Mouse (Mus musculus): ENCODE measurements around the gene Ccn1. TPM values are rescaled to one million over a fixed set of nuclear protein-coding genes. Genes with fewer than 3 reads are reported as not detected.

The Ccn1 gene
- total and polyA plus RNA-seq, 2 experiments from 2014 or later: 4.9 to 5.6 TPM

DNA sequence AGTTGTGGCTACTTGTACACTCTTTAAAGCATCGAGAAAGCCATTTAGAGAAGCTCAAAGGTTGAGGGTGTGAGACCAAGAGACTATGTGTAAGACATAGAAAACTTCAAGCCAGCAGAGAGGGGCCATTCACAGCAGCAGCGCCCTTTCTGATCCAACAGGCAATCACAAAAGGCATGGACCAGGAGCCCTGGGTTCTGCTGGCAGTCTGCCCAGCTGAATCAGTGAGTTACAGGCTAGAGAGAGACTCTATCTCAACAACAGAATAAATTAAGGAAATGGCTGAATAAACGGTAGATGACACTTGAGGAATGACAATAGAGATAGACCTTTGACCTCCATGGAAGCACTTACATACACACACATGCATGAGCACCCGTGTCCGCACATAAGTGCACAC lies 21.1 kb downstream of the Ccn1 start:
- Histone ChIP-seq H3K9me3 (ENCODE audit: low read length) (no peaks in the 10 kb centered on the region), H3K9ac (replicated peaks; ENCODE audit: low read length, poor library complexity, severe bottlenecking) (no peak overlapping the region), H3K27me3 (ENCODE audit: insufficient read depth, low read length) (no peaks in the 10 kb centered on the region), H3K36me3 (ENCODE audit: insufficient read depth, low read length) (no peaks in the 10 kb centered on the region), H3K4me3 (ENCODE audit: low read depth, low read length) (no peak overlapping the region), H3K4me1 (ENCODE audit: insufficient read depth, low read length) (no peaks in the 10 kb centered on the region), H3K27ac (ENCODE audit: low read depth, low read length) (no peak overlapping the region), H3K4me2 (ENCODE audit: low read depth, low read length, poor library complexity, severe bottlenecking) (no peak overlapping the region)
- WGBS: 57% methylated on average over 5 of the region's 5 CpGs
- DNase-seq (ENCODE audit: low spot score) (no peak), ATAC-seq (ENCODE audit: low FRiP score) (no peak)
- TF ChIP-seq CTCF (IDR thresholded peaks at IDR 0.05): no peak

DNA sequence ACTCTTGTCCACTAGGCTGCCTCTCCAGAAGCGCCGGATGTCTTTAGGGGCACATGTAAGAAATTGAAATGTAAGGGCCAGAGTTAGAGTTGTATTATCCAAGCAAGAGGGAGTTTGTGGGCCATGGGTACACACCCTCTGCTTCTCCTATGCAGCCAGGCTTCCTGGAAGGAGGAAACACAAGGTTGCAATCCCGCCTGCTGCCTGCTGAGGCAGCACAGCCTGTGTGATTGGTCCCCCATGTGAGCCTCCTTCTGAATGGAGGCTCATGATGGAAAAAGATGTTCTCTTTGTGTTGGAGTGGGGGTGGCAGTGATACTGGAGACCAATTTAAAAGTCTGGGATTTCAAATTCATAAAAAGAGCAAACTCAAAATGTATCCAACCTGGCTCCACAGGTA lies 22.0 kb downstream of the Ccn1 start:
- no peaks in the 10 kb centered on the region for H3K9me3 ChIP-seq (ENCODE audit: low read length)
- no peak overlapping the region for H3K9ac ChIP-seq (replicated peaks; ENCODE audit: low read length, poor library complexity, severe bottlenecking)
- no peak for ATAC-seq (ENCODE audit: low FRiP score)
- H3K4me3 ChIP-seq (ENCODE audit: low read depth, low read length): no peak overlapping the region
- no peaks in the 10 kb centered on the region for H3K36me3 ChIP-seq (ENCODE audit: insufficient read depth, low read length)
- no peak overlapping the region for H3K4me2 ChIP-seq (ENCODE audit: low read depth, low read length, poor library complexity, severe bottlenecking)
- no peaks in the 10 kb centered on the region for H3K27me3 ChIP-seq (ENCODE audit: insufficient read depth, low read length)
- 86% methylated on average over 3 of the region's 3 CpGs for WGBS
- no peak overlapping the region for H3K27ac ChIP-seq (ENCODE audit: low read depth, low read length)
- no peaks in the 10 kb centered on the region for H3K4me1 ChIP-seq (ENCODE audit: insufficient read depth, low read length)
- peak; percentile 63 for TF ChIP-seq CTCF (IDR thresholded peaks at IDR 0.05)
- peak; percentile 47 for DNase-seq (ENCODE audit: low spot score)

DNA sequence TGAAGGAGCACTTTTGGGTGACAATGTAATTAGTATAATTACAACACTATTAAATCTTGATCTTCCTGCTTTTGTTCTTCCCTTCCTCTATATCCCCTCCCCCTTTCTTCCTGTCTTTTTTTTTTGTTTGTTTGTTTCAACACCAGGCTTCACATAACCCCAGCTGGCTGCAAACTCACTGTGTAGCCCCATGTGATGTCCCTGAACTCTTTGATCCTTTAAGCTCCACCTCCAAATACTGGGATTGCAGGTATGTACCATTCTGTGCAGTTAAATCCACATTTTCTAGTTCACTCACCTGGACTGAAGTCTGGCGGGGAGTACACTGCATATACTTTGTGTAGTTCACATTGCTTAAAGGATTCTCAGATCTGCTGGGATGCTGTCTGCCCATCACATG lies 23.7 kb downstream of the Ccn1 start:
- DNase-seq (ENCODE audit: low spot score) (no peak), ATAC-seq (ENCODE audit: low FRiP score) (no peak)
- Histone ChIP-seq H3K4me2 (ENCODE audit: low read depth, low read length, poor library complexity, severe bottlenecking) (no peak overlapping the region), H3K27me3 (ENCODE audit: insufficient read depth, low read length) (no peaks in the 10 kb centered on the region), H3K27ac (ENCODE audit: low read depth, low read length) (no peak overlapping the region), H3K4me1 (ENCODE audit: insufficient read depth, low read length) (no peaks in the 10 kb centered on the region), H3K9ac (replicated peaks; ENCODE audit: low read length, poor library complexity, severe bottlenecking) (no peak overlapping the region), H3K36me3 (ENCODE audit: insufficient read depth, low read length) (no peaks in the 10 kb centered on the region), H3K9me3 (ENCODE audit: low read length) (no peaks in the 10 kb centered on the region), H3K4me3 (ENCODE audit: low read depth, low read length) (no peak overlapping the region)
- WGBS: 98% methylated on average over 1 of the region's 1 CpGs
- no peak for TF ChIP-seq CTCF (IDR thresholded peaks at IDR 0.05)

DNA sequence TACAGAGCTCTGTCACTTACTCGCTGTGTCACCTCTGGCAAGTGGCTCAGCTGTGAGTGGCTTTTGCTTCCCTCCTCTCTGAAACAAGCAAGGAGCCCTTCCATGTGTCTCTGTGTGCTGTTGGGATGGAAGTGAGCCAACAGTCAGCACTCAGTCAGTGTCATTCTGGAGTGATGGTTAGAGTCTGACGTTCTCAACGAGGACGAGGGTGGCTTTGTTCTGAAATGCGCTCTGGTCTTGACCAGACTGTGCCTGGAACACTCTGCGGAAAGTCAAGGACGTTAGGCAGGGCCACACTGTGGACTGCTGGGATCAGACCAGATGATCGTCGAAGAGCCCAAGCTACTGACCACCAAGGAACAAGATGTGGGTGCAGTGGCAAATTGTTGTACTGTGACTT lies 24.2 kb downstream of the Ccn1 start:
- TF ChIP-seq CTCF (IDR thresholded peaks at IDR 0.05): no peak
- DNase-seq (ENCODE audit: low spot score) (no peak), ATAC-seq (ENCODE audit: low FRiP score) (no peak)
- no peaks in the 10 kb centered on the region for H3K4me1 ChIP-seq (ENCODE audit: insufficient read depth, low read length)
- H3K27ac ChIP-seq (ENCODE audit: low read depth, low read length): no peak overlapping the region
- H3K9ac ChIP-seq (replicated peaks; ENCODE audit: low read length, poor library complexity, severe bottlenecking): no peak overlapping the region
- no peak overlapping the region for H3K4me2 ChIP-seq (ENCODE audit: low read depth, low read length, poor library complexity, severe bottlenecking)
- 86% methylated on average over 9 of the region's 9 CpGs for WGBS
- no peak overlapping the region for H3K4me3 ChIP-seq (ENCODE audit: low read depth, low read length)
- no peaks in the 10 kb centered on the region for H3K9me3 ChIP-seq (ENCODE audit: low read length)
- no peaks in the 10 kb centered on the region for H3K27me3 ChIP-seq (ENCODE audit: insufficient read depth, low read length)
- H3K36me3 ChIP-seq (ENCODE audit: insufficient read depth, low read length): no peaks in the 10 kb centered on the region

DNA sequence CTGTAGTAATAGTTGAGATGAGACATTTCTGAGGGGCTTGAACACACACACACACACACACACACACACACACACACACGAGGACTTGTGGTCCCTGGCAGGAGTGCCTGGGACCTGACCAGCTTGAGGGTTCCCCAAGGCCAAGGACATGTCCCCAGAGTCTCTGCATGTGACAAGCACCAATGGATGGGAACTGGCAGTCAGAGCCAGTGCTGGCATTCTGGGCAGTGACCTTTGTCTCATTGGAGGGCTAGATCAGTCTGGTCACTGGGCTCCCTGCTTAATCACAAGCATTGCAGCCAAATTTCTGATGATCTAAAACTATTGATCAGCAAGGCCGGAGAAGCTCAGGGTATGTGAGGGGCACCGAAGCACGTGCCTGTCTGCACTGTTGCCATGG lies 25.0 kb downstream of the Ccn1 start:
- no peaks in the 10 kb centered on the region for H3K36me3 ChIP-seq (ENCODE audit: insufficient read depth, low read length)
- 0 out of 2 replicates have a peak, but pooled peaks have one; percentile 11 for ATAC-seq (ENCODE audit: low FRiP score)
- no peaks in the 10 kb centered on the region for H3K27me3 ChIP-seq (ENCODE audit: insufficient read depth, low read length)
- TF ChIP-seq CTCF (IDR thresholded peaks at IDR 0.05): no peak
- no peaks in the 10 kb centered on the region for H3K4me1 ChIP-seq (ENCODE audit: insufficient read depth, low read length)
- H3K27ac ChIP-seq (ENCODE audit: low read depth, low read length): no peak overlapping the region
- H3K4me3 ChIP-seq (ENCODE audit: low read depth, low read length): no peak overlapping the region
- no peaks in the 10 kb centered on the region for H3K9me3 ChIP-seq (ENCODE audit: low read length)
- DNase-seq (ENCODE audit: low spot score): no peak
- WGBS: 68% methylated on average over 4 of the region's 4 CpGs
- H3K4me2 ChIP-seq (ENCODE audit: low read depth, low read length, poor library complexity, severe bottlenecking): no peak overlapping the region
- no peak overlapping the region for H3K9ac ChIP-seq (replicated peaks; ENCODE audit: low read length, poor library complexity, severe bottlenecking)

DNA sequence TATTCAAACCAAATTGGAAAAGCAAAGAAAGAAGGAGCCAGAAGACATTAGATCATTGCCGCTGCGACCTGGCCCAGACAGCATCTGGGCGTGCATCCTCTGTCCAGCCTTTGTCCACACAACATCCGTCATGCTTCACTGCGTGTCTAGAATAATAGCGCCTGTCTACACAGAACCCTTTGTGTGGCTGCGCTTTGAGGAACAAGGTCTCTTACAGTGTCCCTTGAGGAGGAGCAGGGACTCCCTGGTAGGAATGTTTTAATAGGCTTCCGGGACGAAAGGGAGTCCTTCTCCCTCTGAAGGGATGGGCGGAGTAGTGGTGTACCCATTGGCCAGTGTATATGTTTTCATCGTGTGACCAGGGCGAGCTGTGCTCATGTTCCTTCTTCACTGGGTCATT lies 26.7 kb downstream of the Ccn1 start:
- WGBS: 68% methylated on average over 12 of the region's 12 CpGs

More for the DNA sequence above, 26.7 kb downstream of the Ccn1 start:
- Histone ChIP-seq H3K27me3 (ENCODE audit: insufficient read depth, low read length) (no peaks in the 10 kb centered on the region), H3K9ac (replicated peaks; ENCODE audit: low read length, poor library complexity, severe bottlenecking) (no peak overlapping the region), H3K4me1 (ENCODE audit: insufficient read depth, low read length) (no peaks in the 10 kb centered on the region), H3K4me3 (ENCODE audit: low read depth, low read length) (no peak overlapping the region), H3K9me3 (ENCODE audit: low read length) (no peaks in the 10 kb centered on the region), H3K27ac (ENCODE audit: low read depth, low read length) (no peak overlapping the region), H3K4me2 (ENCODE audit: low read depth, low read length, poor library complexity, severe bottlenecking) (no peak overlapping the region), H3K36me3 (ENCODE audit: insufficient read depth, low read length) (no peaks in the 10 kb centered on the region)
- ATAC-seq (ENCODE audit: low FRiP score): peak; percentile 48; the same call in 1 of the 2 replicates
- TF ChIP-seq CTCF (IDR thresholded peaks at IDR 0.05): no peak
- DNase-seq (ENCODE audit: low spot score): peak; percentile 53

Data from midbrain, postnatal 0 days (tissue).